Mouse (Mus musculus) neural tube, embryonic 13.5 days (tissue): ENCODE results near the gene Oxsr1. TPM values are rescaled to one million over a fixed set of nuclear protein-coding genes. Genes with fewer than 3 reads are reported as not detected.
"Not testable (repeated sequence)": the region's sequence is repeated elsewhere in the genome, so short reads cannot be mapped to it uniquely, and the experiment has no call there.

Experiments used
- ATAC-seq: fragments of 200-750 bp; cut with Nextera tagmentation; 2 replicates; pipeline ENCODE4 v1.8.0; 2017; ENCODE audit warnings: low read depth, mild to moderate bottlenecking, moderate TSS enrichment, moderate library complexity
- H3K27ac ChIP-seq: fragments of 300-500 bp; sonication (generic); replicated peaks from 2 replicates; pipeline ENCODE4 v1.5.1; 2015; ENCODE audit warnings: moderate library complexity, mild to moderate bottlenecking, inconsistent platforms
- H3K27me3 ChIP-seq: fragments of 300-500 bp; sonication (generic); 2 replicates; pipeline ENCODE4 v1.6.1; 2015; ENCODE audit warnings: mild to moderate bottlenecking, inconsistent platforms
- H3K36me3 ChIP-seq: fragments of 300-500 bp; sonication (generic); 2 replicates; pipeline ENCODE4 v1.6.1; 2015; ENCODE audit warnings: mild to moderate bottlenecking, inconsistent platforms
- H3K4me1 ChIP-seq: fragments of 300-500 bp; sonication (generic); replicated peaks from 2 replicates; pipeline ENCODE4 v1.6.1; 2015; ENCODE audit warnings: inconsistent platforms
- H3K4me2 ChIP-seq: fragments of 300-500 bp; sonication (generic); 2 replicates; pipeline ENCODE4 v1.6.1; 2015; ENCODE audit warnings: inconsistent platforms, mild to moderate bottlenecking, moderate library complexity
- H3K4me3 ChIP-seq: fragments of 300-500 bp; sonication (generic); 2 replicates; pipeline ENCODE4 v1.5.1; 2015; ENCODE audit warnings: mild to moderate bottlenecking, inconsistent platforms
- H3K9ac ChIP-seq: fragments of 300-500 bp; sonication (generic); 2 replicates; pipeline ENCODE4 v1.6.1; 2015; ENCODE audit warnings: moderate library complexity, mild to moderate bottlenecking, inconsistent platforms
- H3K9me3 ChIP-seq: fragments of 300-500 bp; sonication (generic); 2 replicates; pipeline ENCODE4 v1.6.1; 2016; ENCODE audit warnings: inconsistent platforms
- WGBS: fragments of 180-500 bp; shearing (Covaris S2); methylation state at CpG from one replicate; pipeline ENCODE4 v1.1.7; 2015; 5-methylcytosine and 5-hydroxymethylcytosine counted together
- polyA plus RNA-seq: library from polyadenylated mRNA; unstranded; fragments of >200 nt; fragmentation: Nextera tagmentation; extraction: Ambion mirVana; gene quantifications from 2 replicates; pipeline ENCODE4 v1.2.1, GENCODE M21; 2015

Gene Oxsr1
- polyA plus RNA-seq, 1 experiment from 2014 or later: 12.9 TPM

- H3K4me1 ChIP-seq: no peaks in the 10 kb centered on the region
- H3K4me2 ChIP-seq: no peak overlapping the region
- 93% methylated on average over 7 of the region's 7 CpGs for WGBS
- no peak overlapping the region for H3K9ac ChIP-seq
- H3K27me3 ChIP-seq: no peaks in the 10 kb centered on the region
- no peaks in the 10 kb centered on the region for H3K9me3 ChIP-seq
- ATAC-seq: no peak
- no peak overlapping the region for H3K27ac ChIP-seq
- H3K36me3 ChIP-seq: peaks cover 16% of the 10 kb centered on the region
- H3K4me3 ChIP-seq: no peak overlapping the region
These were observed 16.4 kb downstream of the Oxsr1 start for GRCm38 (mm10) chr9:119305863-119306262.

GRCm38 (mm10) chr9:119298563-119298962 lies 23.7 kb downstream of the Oxsr1 start:
- WGBS: 92% methylated on average over 3 of the region's 3 CpGs
- H3K9ac ChIP-seq: no peak overlapping the region
- H3K36me3 ChIP-seq: peaks cover 16% of the 10 kb centered on the region
- no peak overlapping the region for H3K4me3 ChIP-seq
- H3K4me1 ChIP-seq: no peaks in the 10 kb centered on the region
- H3K4me2 ChIP-seq: no peak overlapping the region
- H3K27me3 ChIP-seq: no peaks in the 10 kb centered on the region
- H3K27ac ChIP-seq: no peak overlapping the region
- no peak for ATAC-seq
- no peaks in the 10 kb centered on the region for H3K9me3 ChIP-seq

- Histone ChIP-seq H3K4me1 (no peaks in the 10 kb centered on the region), H3K27ac (no peak overlapping the region), H3K9ac (no peak overlapping the region), H3K9me3 (no peaks in the 10 kb centered on the region), H3K36me3 (peaks cover 16% of the 10 kb centered on the region), H3K27me3 (no peaks in the 10 kb centered on the region), H3K4me2 (no peak overlapping the region), H3K4me3 (no peak overlapping the region)
- 90% methylated on average over 6 of the region's 6 CpGs for WGBS
- ATAC-seq: no peak
These were observed 24.5 kb downstream of the Oxsr1 start for GRCm38 (mm10) chr9:119297696-119298095.

GRCm38 (mm10) chr9:119290791-119291190 lies 31.4 kb downstream of the Oxsr1 start:
- no peaks in the 10 kb centered on the region for H3K9me3 ChIP-seq
- H3K4me1 ChIP-seq: no peaks in the 10 kb centered on the region
- H3K4me2 ChIP-seq: no peak overlapping the region
- no peaks in the 10 kb centered on the region for H3K27me3 ChIP-seq
- WGBS: 87% methylated on average over 3 of the region's 3 CpGs
- no peak overlapping the region for H3K4me3 ChIP-seq
- peaks cover 12% of the 10 kb centered on the region; the same call in 1 of the 2 replicates for H3K36me3 ChIP-seq
- ATAC-seq: no peak
- H3K27ac ChIP-seq: no peak overlapping the region
- no peak overlapping the region for H3K9ac ChIP-seq

GRCm38 (mm10) chr9:119280894-119281682 lies 41.1 kb downstream of the Oxsr1 start:
- ATAC-seq: no peak
- Histone ChIP-seq H3K4me1 (0 out of 2 replicates have a peak, but pooled peaks cover 5% of the 10 kb centered on the region), H3K36me3 (peaks cover 32% of the 10 kb centered on the region), H3K27me3 (no peaks in the 10 kb centered on the region), H3K9ac (no peak overlapping the region), H3K9me3 (no peaks in the 10 kb centered on the region), H3K4me2 (no peak overlapping the region), H3K4me3 (no peak overlapping the region), H3K27ac (no peak overlapping the region)
- WGBS: 93% methylated on average over 5 of the region's 5 CpGs

GRCm38 (mm10) chr9:119278031-119278430 lies 44.2 kb downstream of the Oxsr1 start:
- ATAC-seq: no peak
- H3K27me3 ChIP-seq: no peaks in the 10 kb centered on the region
- H3K27ac ChIP-seq: no peak overlapping the region
- peaks cover 20% of the 10 kb centered on the region for H3K36me3 ChIP-seq
- H3K4me3 ChIP-seq: no peak overlapping the region
- no peak overlapping the region for H3K4me2 ChIP-seq
- WGBS: 96% methylated on average over 5 of the region's 5 CpGs
- H3K9me3 ChIP-seq: no peaks in the 10 kb centered on the region
- H3K4me1 ChIP-seq: 0 out of 2 replicates have a peak, but pooled peaks cover 5% of the 10 kb centered on the region
- H3K9ac ChIP-seq: no peak overlapping the region

GRCm38 (mm10) chr9:119276321-119276720 lies 45.9 kb downstream of the Oxsr1 start:
- 75% methylated on average over 7 of the region's 7 CpGs for WGBS
- ATAC-seq: no peak
- Histone ChIP-seq H3K4me3 (no peak overlapping the region), H3K27me3 (no peaks in the 10 kb centered on the region), H3K27ac (no peak overlapping the region; the same call in 1 of the 2 replicates), H3K4me2 (no peak overlapping the region), H3K36me3 (peaks cover 13% of the 10 kb centered on the region), H3K4me1 (0 out of 2 replicates have a peak, but pooled peaks cover 5% of the 10 kb centered on the region), H3K9me3 (no peaks in the 10 kb centered on the region), H3K9ac (no peak overlapping the region)

GRCm38 (mm10) chr9:119274814-119275213 lies 47.4 kb downstream of the Oxsr1 start:
- not testable (repeated sequence) for H3K4me3 ChIP-seq, H3K27ac ChIP-seq, ATAC-seq, H3K27me3 ChIP-seq, H3K4me2 ChIP-seq, H3K9me3 ChIP-seq, H3K4me1 ChIP-seq, H3K9ac ChIP-seq
- 96% methylated on average over 5 of the region's 5 CpGs for WGBS
- peaks cover 15% of the 10 kb centered on the region for H3K36me3 ChIP-seq

GRCm38 (mm10) chr9:119271496-119271895 lies 50.7 kb downstream of the Oxsr1 start:
- Histone ChIP-seq H3K9ac (no peak overlapping the region), H3K27ac (no peak overlapping the region), H3K27me3 (no peaks in the 10 kb centered on the region), H3K4me3 (no peak overlapping the region), H3K4me1 (0 out of 2 replicates have a peak, but pooled peaks cover 3% of the 10 kb centered on the region), H3K9me3 (no peaks in the 10 kb centered on the region), H3K36me3 (peaks cover 30% of the 10 kb centered on the region), H3K4me2 (no peak overlapping the region)
- no peak for ATAC-seq
- WGBS: 74% methylated on average over 4 of the region's 4 CpGs

GRCm38 (mm10) chr9:119268588-119269145 lies 53.6 kb downstream of the Oxsr1 start:
- no peaks in the 10 kb centered on the region for H3K9me3 ChIP-seq
- H3K36me3 ChIP-seq: peaks cover 51% of the 10 kb centered on the region
- H3K4me3 ChIP-seq: no peak overlapping the region
- 96% methylated on average over 11 of the region's 11 CpGs for WGBS
- no peak overlapping the region for H3K9ac ChIP-seq
- no peak overlapping the region for H3K4me2 ChIP-seq
- no peaks in the 10 kb centered on the region for H3K4me1 ChIP-seq
- ATAC-seq: no peak
- no peaks in the 10 kb centered on the region for H3K27me3 ChIP-seq
- H3K27ac ChIP-seq: no peak overlapping the region

GRCm38 (mm10) chr9:119268120-119268519 lies 54.1 kb downstream of the Oxsr1 start:
- no peaks in the 10 kb centered on the region for H3K27me3 ChIP-seq
- 91% methylated on average over 6 of the region's 6 CpGs for WGBS
- H3K4me1 ChIP-seq: no peaks in the 10 kb centered on the region
- H3K9ac ChIP-seq: no peak overlapping the region
- H3K4me2 ChIP-seq: no peak overlapping the region
- no peak overlapping the region for H3K4me3 ChIP-seq
- ATAC-seq: no peak
- no peak overlapping the region for H3K27ac ChIP-seq
- no peaks in the 10 kb centered on the region for H3K9me3 ChIP-seq
- peaks cover 54% of the 10 kb centered on the region for H3K36me3 ChIP-seq

- not testable (repeated sequence) for H3K4me3 ChIP-seq, H3K27me3 ChIP-seq, ATAC-seq, H3K4me2 ChIP-seq, H3K4me1 ChIP-seq, H3K9ac ChIP-seq, H3K27ac ChIP-seq, H3K9me3 ChIP-seq
- WGBS: 94% methylated on average over 5 of the region's 5 CpGs
- peaks cover 58% of the 10 kb centered on the region for H3K36me3 ChIP-seq
These were observed 56.2 kb downstream of the Oxsr1 start for GRCm38 (mm10) chr9:119266121-119266395.
